Mouse (Mus musculus): Measurements from ENCODE around the gene Ebf3. TPM values are rescaled to one million over a fixed set of nuclear protein-coding genes. Genes with fewer than 3 reads are reported as not detected.

Ebf3 gene
- polyA plus RNA-seq, 1 experiment = 1.9 TPM

DNA sequence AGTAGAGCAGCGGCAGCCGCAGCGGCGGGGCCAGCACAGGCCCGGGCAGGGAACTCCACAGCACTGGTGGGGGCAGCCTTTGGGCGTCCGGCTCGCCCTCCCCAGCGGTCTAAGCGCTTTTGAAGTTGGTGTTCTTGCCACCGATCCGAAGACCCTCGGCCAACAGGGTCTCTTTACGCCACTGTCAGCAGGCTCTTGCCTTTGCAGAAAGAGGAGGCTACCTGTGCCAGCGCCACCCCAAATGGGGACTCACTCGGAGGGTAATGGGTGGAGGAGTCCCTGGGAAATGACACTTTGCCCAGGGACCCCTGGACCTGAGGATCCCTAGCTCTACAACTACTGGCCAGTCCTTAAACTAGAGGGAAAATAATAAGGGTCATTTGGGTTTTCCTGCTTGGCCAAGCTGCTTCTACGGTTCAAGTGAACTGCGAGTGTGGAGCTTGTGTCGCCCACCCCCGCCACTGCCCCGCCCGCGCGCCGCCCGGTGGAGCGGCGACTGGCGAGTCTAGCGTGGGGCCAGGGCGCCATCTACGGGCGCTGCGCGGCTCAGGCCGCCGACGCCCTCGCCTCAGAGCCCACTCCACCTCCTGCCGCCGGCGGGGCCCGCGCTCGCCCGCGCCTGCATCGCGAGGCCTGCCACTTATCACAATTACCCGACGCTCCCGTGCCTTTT is 7.0 kb upstream of the Ebf3 start:
- Histone ChIP-seq H3K4me3 (ENCODE audit: insufficient read depth, low read depth, low read length) (no peak overlapping the region), H3K4me1 (ENCODE audit: control insufficient read depth, insufficient read depth, low read length) (no peaks in the 10 kb centered on the region), H3K27ac (ENCODE audit: insufficient read depth, low read depth, low read length) (no peak overlapping the region), H3K27me3 (replicated peaks; ENCODE audit: control insufficient read depth, insufficient read depth, low read length) (peaks cover 11% of the 10 kb centered on the region), H3K36me3 (ENCODE audit: control insufficient read depth, insufficient read depth, low read length) (no peaks in the 10 kb centered on the region)
- peak; percentile 47 for DNase-seq
- TF ChIP-seq CTCF (conservative IDR thresholded peaks at IDR 0.05; ENCODE audit: insufficient read depth, insufficient read length, low read depth, low read length) (peak; percentile 61), POLR2A (IDR thresholded peaks at IDR 0.05; ENCODE audit: low read depth, low read length) (no peak)
- 1% methylated on average over 52 of the region's 52 CpGs for WGBS

DNA sequence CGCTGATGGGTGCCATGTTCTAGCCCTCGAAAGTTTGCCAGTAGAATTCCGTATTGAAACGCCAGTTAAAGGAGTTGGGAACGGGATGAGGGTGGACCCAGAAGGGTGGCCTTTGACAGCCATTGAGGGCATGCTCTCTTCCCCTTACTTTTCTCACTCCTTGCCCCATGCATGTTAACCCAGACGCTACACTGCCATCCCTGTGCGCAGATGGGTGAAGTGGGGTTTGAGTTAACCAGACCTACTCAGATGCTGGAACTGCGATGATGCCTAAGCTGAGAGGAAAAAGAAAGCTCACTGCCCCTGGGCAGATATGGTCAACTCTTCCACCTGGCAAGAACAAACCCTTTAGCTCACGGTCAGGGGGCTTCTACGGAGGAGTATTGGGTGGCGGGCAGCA is 6.1 kb upstream of the Ebf3 start:
- Histone ChIP-seq H3K27me3 (replicated peaks; ENCODE audit: control insufficient read depth, insufficient read depth, low read length) (peaks cover 12% of the 10 kb centered on the region), H3K36me3 (ENCODE audit: control insufficient read depth, insufficient read depth, low read length) (no peaks in the 10 kb centered on the region), H3K27ac (ENCODE audit: insufficient read depth, low read depth, low read length) (no peak overlapping the region), H3K4me3 (ENCODE audit: insufficient read depth, low read depth, low read length) (no peak overlapping the region), H3K4me1 (ENCODE audit: control insufficient read depth, insufficient read depth, low read length) (no peaks in the 10 kb centered on the region)
- no peak for DNase-seq
- 18% methylated on average over 11 of the region's 11 CpGs for WGBS
- no peak for TF ChIP-seq POLR2A (IDR thresholded peaks at IDR 0.05; ENCODE audit: low read depth, low read length)
- TF ChIP-seq CTCF (conservative IDR thresholded peaks at IDR 0.05; ENCODE audit: insufficient read depth, insufficient read length, low read depth, low read length) = no peak

DNA sequence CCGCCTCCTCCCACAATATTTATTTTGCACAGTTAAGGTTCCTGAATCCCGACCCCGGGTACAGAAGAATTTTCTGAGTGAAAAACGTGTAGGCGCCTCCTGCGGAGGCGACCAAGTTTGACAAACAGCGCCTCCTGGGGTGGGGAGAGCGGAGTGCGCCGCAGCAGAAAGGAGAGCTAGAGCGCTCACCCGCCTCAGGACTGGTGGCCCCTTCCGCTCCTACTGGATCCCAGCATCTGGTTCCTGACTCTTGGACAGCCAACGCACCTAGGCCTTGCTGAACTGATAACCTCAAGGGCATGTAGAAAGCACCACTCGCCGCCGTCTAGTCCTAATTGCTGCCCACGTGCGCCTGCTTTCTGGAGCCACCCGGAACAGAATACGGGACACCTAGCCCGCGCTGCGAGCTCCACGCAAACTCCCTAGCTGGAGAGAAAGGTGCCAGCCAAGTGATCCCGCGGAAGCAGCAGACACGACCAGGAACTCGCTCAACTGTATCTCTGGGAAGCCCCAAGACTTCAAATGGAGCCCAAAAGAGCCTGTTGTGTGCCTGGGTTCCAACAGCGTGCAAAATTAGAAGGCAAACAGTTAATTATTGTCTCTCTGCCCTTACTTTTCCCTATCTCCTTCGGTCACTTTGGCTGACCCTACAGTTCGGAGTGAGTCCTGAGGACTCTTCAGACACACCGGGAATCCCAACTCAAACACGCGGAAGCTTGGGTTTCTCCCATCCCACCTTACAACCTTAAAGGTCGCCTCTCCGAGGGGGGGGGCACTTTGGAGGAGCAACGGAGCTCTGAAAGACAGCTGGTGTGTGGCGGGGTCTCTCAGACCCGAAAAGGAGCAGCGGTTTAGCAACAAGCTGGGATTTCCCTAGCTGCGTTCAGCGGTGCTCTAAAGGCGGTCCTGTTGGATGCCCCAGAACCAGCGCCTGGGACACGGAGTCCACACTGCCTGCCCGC is 5.0 kb upstream of the Ebf3 start:
- H3K27me3 ChIP-seq (replicated peaks; ENCODE audit: control insufficient read depth, insufficient read depth, low read length) = peaks cover 17% of the 10 kb centered on the region
- H3K4me3 ChIP-seq (ENCODE audit: insufficient read depth, low read depth, low read length) = no peak overlapping the region
- no peaks in the 10 kb centered on the region for H3K4me1 ChIP-seq (ENCODE audit: control insufficient read depth, insufficient read depth, low read length)
- TF ChIP-seq POLR2A (IDR thresholded peaks at IDR 0.05; ENCODE audit: low read depth, low read length) = no peak
- TF ChIP-seq CTCF (conservative IDR thresholded peaks at IDR 0.05; ENCODE audit: insufficient read depth, insufficient read length, low read depth, low read length) = peak; percentile 43
- H3K27ac ChIP-seq (ENCODE audit: insufficient read depth, low read depth, low read length) = no peak overlapping the region
- no peaks in the 10 kb centered on the region for H3K36me3 ChIP-seq (ENCODE audit: control insufficient read depth, insufficient read depth, low read length)
- WGBS = 5% methylated on average over 48 of the region's 48 CpGs
- no peak for DNase-seq

DNA sequence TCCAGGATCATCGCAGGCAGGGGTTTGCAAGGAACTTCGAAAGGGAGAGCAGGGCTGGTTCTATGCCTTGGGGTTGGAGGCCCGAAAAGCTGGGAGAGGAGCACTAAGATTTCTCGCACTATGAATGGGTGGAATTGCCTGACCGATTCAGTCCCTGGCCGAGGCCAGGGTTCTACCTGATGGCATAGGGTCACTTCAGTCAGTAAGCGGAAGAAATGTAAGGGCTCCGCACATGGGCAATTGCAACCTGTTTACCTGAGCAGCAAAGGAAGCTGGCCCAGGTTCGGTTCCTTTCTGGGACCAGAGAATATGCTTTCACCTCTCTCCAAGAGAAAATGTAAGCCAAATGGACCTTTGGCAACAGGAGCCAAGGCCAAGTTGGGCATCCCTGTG is 4.1 kb upstream of the Ebf3 start:
- TF ChIP-seq CTCF (conservative IDR thresholded peaks at IDR 0.05; ENCODE audit: insufficient read depth, insufficient read length, low read depth, low read length) (no peak), POLR2A (IDR thresholded peaks at IDR 0.05; ENCODE audit: low read depth, low read length) (no peak)
- 17% methylated on average over 9 of the region's 9 CpGs for WGBS
- Histone ChIP-seq H3K4me3 (ENCODE audit: insufficient read depth, low read depth, low read length) (no peak overlapping the region), H3K27me3 (replicated peaks; ENCODE audit: control insufficient read depth, insufficient read depth, low read length) (peaks cover 18% of the 10 kb centered on the region), H3K36me3 (ENCODE audit: control insufficient read depth, insufficient read depth, low read length) (no peaks in the 10 kb centered on the region), H3K27ac (ENCODE audit: insufficient read depth, low read depth, low read length) (no peak overlapping the region), H3K4me1 (ENCODE audit: control insufficient read depth, insufficient read depth, low read length) (no peaks in the 10 kb centered on the region)
- DNase-seq = no peak

DNA sequence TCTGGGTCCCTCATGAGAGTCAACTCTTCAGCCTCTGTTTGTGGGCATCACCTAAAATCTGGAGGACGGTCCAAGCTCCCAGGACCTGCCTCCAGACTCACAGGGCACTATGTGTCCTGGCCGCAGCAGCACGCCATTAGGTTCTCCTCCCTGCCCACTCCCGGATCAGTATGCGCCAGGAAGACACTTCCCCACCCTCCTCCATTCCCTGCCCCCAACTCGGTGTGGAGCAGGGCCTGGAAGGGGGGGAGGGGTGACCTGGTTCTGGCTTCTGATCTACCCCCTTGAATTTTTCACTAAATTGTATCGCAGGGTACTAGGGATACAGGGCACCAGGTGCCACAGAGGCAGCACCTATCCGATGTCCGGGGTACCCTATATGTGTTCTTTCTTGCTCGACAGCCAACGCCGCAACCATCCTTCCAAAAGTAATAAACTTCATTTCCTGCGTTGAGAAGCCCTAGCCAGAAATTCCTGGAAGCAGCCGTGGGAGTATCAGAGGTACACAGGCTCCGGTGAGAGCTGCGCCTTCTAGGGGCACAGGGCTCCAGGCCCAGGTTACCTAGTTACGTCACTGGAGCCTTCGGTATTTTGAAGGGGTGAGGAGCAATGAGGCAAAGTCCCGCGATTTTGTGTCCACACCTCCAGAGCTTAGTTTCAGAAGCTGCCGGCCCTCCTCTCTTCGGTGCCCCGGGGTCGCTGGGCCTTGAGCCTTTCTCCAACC is 3.6 kb upstream of the Ebf3 start:
- 6% methylated on average over 24 of the region's 24 CpGs for WGBS
- H3K4me3 ChIP-seq (ENCODE audit: insufficient read depth, low read depth, low read length) = no peak overlapping the region
- no peak overlapping the region for H3K27ac ChIP-seq (ENCODE audit: insufficient read depth, low read depth, low read length)
- H3K27me3 ChIP-seq (replicated peaks; ENCODE audit: control insufficient read depth, insufficient read depth, low read length) = peaks cover 15% of the 10 kb centered on the region
- H3K36me3 ChIP-seq (ENCODE audit: control insufficient read depth, insufficient read depth, low read length) = no peaks in the 10 kb centered on the region
- no peaks in the 10 kb centered on the region for H3K4me1 ChIP-seq (ENCODE audit: control insufficient read depth, insufficient read depth, low read length)
- no peak for DNase-seq
- TF ChIP-seq CTCF (conservative IDR thresholded peaks at IDR 0.05; ENCODE audit: insufficient read depth, insufficient read length, low read depth, low read length) (no peak), POLR2A (IDR thresholded peaks at IDR 0.05; ENCODE audit: low read depth, low read length) (no peak)

DNA sequence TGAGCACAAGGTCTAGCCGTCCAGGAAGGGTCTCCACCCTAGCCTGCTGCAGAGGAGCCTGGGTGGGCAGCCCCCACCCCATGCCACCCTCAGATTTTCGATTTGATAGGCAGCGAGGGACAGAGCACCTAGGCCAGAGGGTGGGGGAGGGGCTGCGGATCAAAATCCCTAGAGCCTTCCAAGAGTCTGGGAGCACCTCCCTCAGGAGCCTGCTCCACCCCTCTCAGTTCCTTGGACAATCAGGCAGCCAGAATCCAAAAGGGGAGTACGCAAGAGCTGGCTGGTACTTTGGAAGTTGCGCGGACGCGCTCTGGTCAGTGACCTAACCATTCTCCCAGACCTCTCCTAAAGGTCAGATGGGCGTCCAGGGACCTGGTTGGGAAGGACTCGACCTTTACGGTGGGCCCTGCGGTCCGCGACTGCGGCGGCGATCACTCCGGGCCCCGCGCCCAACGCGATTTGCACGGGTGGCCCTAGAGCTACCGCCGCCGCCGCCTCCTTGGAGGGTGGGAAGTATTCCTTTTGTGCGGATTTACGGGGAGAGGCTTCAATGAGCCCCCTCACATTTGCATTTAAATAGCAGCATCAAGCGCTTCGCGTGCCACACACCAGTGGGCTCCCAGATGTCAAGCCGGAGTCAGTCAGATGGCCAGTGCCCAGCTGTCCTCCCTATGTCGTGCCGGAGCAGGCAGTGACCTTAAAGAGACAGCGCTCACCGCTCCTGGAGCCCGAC is 2.8 kb upstream of the Ebf3 start:
- H3K4me3 ChIP-seq (ENCODE audit: insufficient read depth, low read depth, low read length) = no peak overlapping the region
- H3K27ac ChIP-seq (ENCODE audit: insufficient read depth, low read depth, low read length) = no peak overlapping the region
- 4% methylated on average over 39 of the region's 39 CpGs for WGBS
- TF ChIP-seq CTCF (conservative IDR thresholded peaks at IDR 0.05; ENCODE audit: insufficient read depth, insufficient read length, low read depth, low read length) = no peak
- no peak for TF ChIP-seq POLR2A (IDR thresholded peaks at IDR 0.05; ENCODE audit: low read depth, low read length)
- H3K4me1 ChIP-seq (ENCODE audit: control insufficient read depth, insufficient read depth, low read length) = no peaks in the 10 kb centered on the region
- no peak for DNase-seq
- H3K36me3 ChIP-seq (ENCODE audit: control insufficient read depth, insufficient read depth, low read length) = no peaks in the 10 kb centered on the region
- peaks cover 10% of the 10 kb centered on the region for H3K27me3 ChIP-seq (replicated peaks; ENCODE audit: control insufficient read depth, insufficient read depth, low read length)
